Mouse (Mus musculus): ENCODE measurements at regions not wholly inside any gene's neighbourhood (a gene's known extent, or its start where the extent isn't known, plus 50 kb on each side); places are given as distances from the start of the nearest gene placed in this dataset.

GRCm38 (mm10) chr4:56619803-56620202 is 120.1 kb upstream of the Gm26657 start:
- no peak for DNase-seq (ENCODE audit: low read depth, low spot score)

GRCm38 (mm10) chr4:56619054-56619453 is 120.8 kb upstream of the Gm26657 start:
- DNase-seq (ENCODE audit: low read depth, low spot score): no peak

- no peak for DNase-seq (ENCODE audit: low read depth, low spot score)
Observed at GRCm38 (mm10) chr4:56618433-56618832, 121.4 kb upstream of the Gm26657 start.

- no peak for DNase-seq (ENCODE audit: low read depth, low spot score)
Observed at GRCm38 (mm10) chr4:56617661-56618360, 122.1 kb upstream of the Gm26657 start.

GRCm38 (mm10) chr4:56612325-56612724 is 127.5 kb upstream of the Gm26657 start:
- DNase-seq (ENCODE audit: low read depth, low spot score): no peak

GRCm38 (mm10) chr4:56611751-56612150 is 128.1 kb upstream of the Gm26657 start:
- no peak for DNase-seq (ENCODE audit: low read depth, low spot score)

- DNase-seq (ENCODE audit: low read depth, low spot score): no peak
Observed at GRCm38 (mm10) chr4:56610273-56610672, 129.6 kb upstream of the Gm26657 start.

- DNase-seq (ENCODE audit: low read depth, low spot score): no peak
Observed at GRCm38 (mm10) chr4:56608701-56609100, 131.2 kb upstream of the Gm26657 start.

- DNase-seq (ENCODE audit: low read depth, low spot score): no peak
Observed at GRCm38 (mm10) chr4:56598398-56598797, 141.5 kb upstream of the Gm26657 start.

- DNase-seq (ENCODE audit: low read depth, low spot score): no peak
Observed at GRCm38 (mm10) chr4:56597931-56598330, 141.9 kb upstream of the Gm26657 start.

GRCm38 (mm10) chr4:56582405-56582804 is 157.5 kb upstream of the Gm26657 start:
- DNase-seq (ENCODE audit: low read depth, low spot score): peak; percentile 4

- no peak for DNase-seq (ENCODE audit: low read depth, low spot score)
Observed at GRCm38 (mm10) chr4:56576837-56577548, 162.9 kb upstream of the Gm26657 start.

GRCm38 (mm10) chr4:56552126-56552525 is 187.7 kb upstream of the Gm26657 start:
- DNase-seq (ENCODE audit: low read depth, low spot score): no peak

- no peak for DNase-seq (ENCODE audit: low read depth, low spot score)
Observed at GRCm38 (mm10) chr4:56533344-56533985, 206.4 kb upstream of the Gm26657 start.

- DNase-seq (ENCODE audit: low read depth, low spot score): no peak
Observed at GRCm38 (mm10) chr4:56532921-56533320, 206.9 kb upstream of the Gm26657 start.

GRCm38 (mm10) chr4:56528571-56528970 is 211.3 kb upstream of the Gm26657 start:
- DNase-seq (ENCODE audit: low read depth, low spot score): no peak

- DNase-seq (ENCODE audit: low read depth, low spot score): no peak
Observed at GRCm38 (mm10) chr4:56524430-56524985, 215.4 kb upstream of the Gm26657 start.

GRCm38 (mm10) chr4:56507770-56508169 is 232.1 kb upstream of the Gm26657 start:
- no peak for DNase-seq (ENCODE audit: low read depth, low spot score)

- no peak for DNase-seq (ENCODE audit: low read depth, low spot score)
Observed at GRCm38 (mm10) chr4:56506786-56507185, 233.1 kb upstream of the Gm26657 start.

- no peak for DNase-seq (ENCODE audit: low read depth, low spot score)
Observed at GRCm38 (mm10) chr4:56506067-56506466, 233.8 kb upstream of the Gm26657 start.

- DNase-seq (ENCODE audit: low read depth, low spot score): peak; percentile 79
Observed at GRCm38 (mm10) chr4:56492537-56493221, 247.2 kb upstream of the Gm26657 start.

- DNase-seq (ENCODE audit: low read depth, low spot score): no peak
Observed at GRCm38 (mm10) chr4:56489361-56489760, 250.5 kb upstream of the Gm26657 start.
